Mouse (Mus musculus) erythroblast, embryonic 14.5 days (primary cell): ENCODE measurements around the gene Otop2.

Source experiments
- GATA1 ChIP-seq: IDR thresholded peaks from 2 replicates; pipeline ENCODE4 v1.6.1; 2012; ENCODE audit warnings: low read length, inconsistent platforms, mixed read lengths
- TAL1 ChIP-seq: IDR thresholded peaks from 3 replicates; pipeline ENCODE4 v1.6.1; 2012; ENCODE audit warnings: low read length, inconsistent platforms, mixed read lengths

GRCm38 (mm10) chr11:115282295-115282694 is 24.7 kb upstream of the Otop2 start:
- TF ChIP-seq GATA1 (no peak), TAL1 (no peak)
